Mouse (Mus musculus): ENCODE data around the gene Nelfa.

- TF ChIP-seq ZC3H11A (IDR thresholded peaks at IDR 0.05; ENCODE audit: borderline replicate concordance, low read depth, low read length) (no peak), CHD2 (IDR thresholded peaks at IDR 0.05; ENCODE audit: low read depth, low read length) (no peak)
These were observed 78.5 kb downstream of the Nelfa start for GRCm38 (mm10) chr5:33857693-33858092.
